In the genomic region with DNA sequence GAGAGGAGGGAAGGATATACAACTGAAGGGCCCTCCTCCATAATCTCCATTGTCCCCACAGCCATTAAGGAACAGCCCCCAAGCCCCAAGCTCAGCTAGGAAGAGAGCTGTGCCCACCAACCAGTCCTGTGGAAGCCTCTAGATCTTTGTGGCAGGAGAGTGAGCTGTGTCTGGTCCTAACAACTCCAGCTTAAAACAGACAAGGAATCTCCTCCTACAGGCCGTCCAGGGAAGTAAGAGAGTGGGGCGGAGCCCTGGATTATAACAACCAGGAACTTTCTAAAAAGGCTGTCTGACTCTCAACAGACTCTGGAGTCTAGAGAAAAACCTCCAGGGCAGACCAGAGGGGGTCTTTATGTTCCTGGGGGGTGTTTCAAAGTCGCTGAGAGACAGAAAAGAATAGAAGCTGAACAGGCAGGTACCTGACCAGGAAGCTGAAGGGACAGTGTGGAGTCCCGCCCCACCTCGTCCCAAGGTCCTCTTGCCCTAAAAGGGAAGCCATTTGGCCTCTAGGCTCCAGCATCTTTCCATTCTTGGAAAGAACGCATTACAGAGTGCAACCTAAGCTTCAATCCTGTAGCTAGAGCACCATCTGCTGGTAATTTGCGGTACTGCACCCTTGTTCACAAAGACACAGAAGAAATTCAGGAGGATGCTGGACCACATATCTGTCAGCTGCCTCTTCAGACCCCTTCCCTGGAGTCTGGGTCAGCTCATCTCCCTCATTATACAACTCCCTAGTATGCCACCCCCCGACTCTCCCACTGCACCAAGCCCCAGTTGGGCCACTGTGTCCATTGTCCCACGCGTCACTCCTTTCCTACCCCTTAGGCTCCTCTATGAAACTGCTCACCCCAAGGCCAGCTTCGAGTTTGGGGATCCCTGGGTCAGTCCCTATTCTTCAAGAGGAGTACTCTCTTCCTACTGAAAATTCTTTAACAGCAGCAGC, we compare ENCODE assay signal across 8 mouse cellular contexts. TPM values are rescaled to one million over a fixed set of nuclear protein-coding genes. Genes with fewer than 3 reads are reported as not detected.
A peak's percentile ranks its signal among the peaks of the same experiment; 100 is the strongest.
DNase-seq lines count a peak whose midpoint lies in the region; ATAC-seq and TF ChIP-seq lines count a peak whose summit lies in the region.

No protein-coding gene starts in this region.

- peak; percentile 82 for ATAC-seq in midbrain, embryonic 15.5 days (replicated peaks)

- no peak overlapping the region for H3K9ac ChIP-seq in midbrain, embryonic 15.5 days

- no peak overlapping the region for H3K4me3 ChIP-seq in midbrain, embryonic 15.5 days
- H3K4me3 ChIP-seq in spleen, adult 2 months (ENCODE audit: extremely low read depth, insufficient read depth, insufficient read length) = no peak overlapping the region

- 21% methylated on average over 11 of the region's 11 CpGs for WGBS in midbrain, embryonic 15.5 days
- WGBS in spleen, adult 2 months = 26% methylated on average over 11 of the region's 11 CpGs

- H3K27ac ChIP-seq in midbrain, embryonic 15.5 days = no peak overlapping the region
- H3K27ac ChIP-seq in spleen, adult 2 months (ENCODE audit: insufficient read depth, low read length) = no peak overlapping the region

- peak; percentile 69 to 94 for DNase-seq in heart, adult 18-20 months
- no peak for DNase-seq in heart, postnatal 25 days (ENCODE audit: low spot score)
- peak; percentile 92 to 97 for DNase-seq in cerebellum, postnatal 14 days
- DNase-seq in frontal cortex, postnatal 25 days (ENCODE audit: low spot score in 2 of 2) = peak; percentile 92 to 93
- peak; percentile 52 for DNase-seq in kidney, adult 11 months
- peak; percentile 67 to 87 for DNase-seq in left cerebral cortex, postnatal 36 days (ENCODE audit: low spot score in 2 of 2)
- peak; percentile 52 to 62 for DNase-seq in spleen, adult 2 months (ENCODE audit: low read depth in 1 of 2, low spot score in 2 of 2)

- no peaks in the 10 kb centered on the region for H3K36me3 ChIP-seq in midbrain, embryonic 15.5 days (replicated peaks)
- H3K36me3 ChIP-seq in spleen, adult 2 months (ENCODE audit: control insufficient read depth, insufficient read depth, low read length) = no peaks in the 10 kb centered on the region

- no peak overlapping the region for H3K4me2 ChIP-seq in midbrain, embryonic 15.5 days

- peak; percentile 49; the same call in 1 of the 2 replicates for TF ChIP-seq CTCF in spleen, adult 2 months (IDR thresholded peaks at IDR 0.05; ENCODE audit: extremely low read depth, insufficient read depth, insufficient read length, insufficient replicate concordance)

- H3K27me3 ChIP-seq in midbrain, embryonic 15.5 days (replicated peaks) = no peaks in the 10 kb centered on the region
- H3K27me3 ChIP-seq in spleen, adult 2 months (ENCODE audit: control insufficient read depth, insufficient read depth, low read length) = no peaks in the 10 kb centered on the region

- H3K9me3 ChIP-seq in midbrain, embryonic 15.5 days = no peaks in the 10 kb centered on the region

- no peak for TF ChIP-seq POLR2A in spleen, adult 2 months (IDR thresholded peaks at IDR 0.05; ENCODE audit: low read depth, low read length)

- H3K4me1 ChIP-seq in midbrain, embryonic 15.5 days = peaks cover 2% of the 10 kb centered on the region; the same call in 1 of the 2 replicates
- no peaks in the 10 kb centered on the region for H3K4me1 ChIP-seq in spleen, adult 2 months (ENCODE audit: control insufficient read depth, insufficient read depth, insufficient read length)

- intact Hi-C loops in heart, postnatal 25 days (cut with DNase I) = loop anchor here (1.0 to 5.0 kb wide), 3 partner anchors 13 to 817 kb away; no protein-coding TSS in a partner anchor
- intact Hi-C loops in left cerebral cortex, postnatal 36 days (cut with DNase I) = loop anchor here (1.0 to 10.0 kb wide), 4 partner anchors 82 to 818 kb away; no protein-coding TSS in a partner anchor

RNA-seq across cellular contexts. Expression of gene Krt42, which starts 12.2 kb away (rescaled TPM):
- not detected for total RNA-seq in heart, adult 18-20 months (2021)
- total RNA-seq in heart, postnatal 25 days (2021) = not detected
- not detected for total RNA-seq in left cerebral cortex, postnatal 36 days (2021)
- not detected in 2 replicates for polyA plus RNA-seq in midbrain, embryonic 15.5 days (2015; fragmentation: Nextera tagmentation; extraction: Ambion mirVana)
- not detected in 2 replicates for polyA plus RNA-seq in spleen, adult 2 months (2012; rRNA removed)

RNA-seq across cellular contexts. Expression of gene Krt17, which starts 21.0 kb away (rescaled TPM):
- under 1 TPM in 1 of 2 experiments, not detected in 1; 0.31 TPM for total RNA-seq in heart, adult 18-20 months (2021)
- not detected for total RNA-seq in heart, postnatal 25 days (2021)
- not detected for total RNA-seq in left cerebral cortex, postnatal 36 days (2021)
- polyA plus RNA-seq in midbrain, embryonic 15.5 days (2015; fragmentation: Nextera tagmentation; extraction: Ambion mirVana) = 1.1 TPM in 1 of 2 replicates, not detected in the other
- polyA plus RNA-seq in spleen, adult 2 months (2012; rRNA removed) = not detected in 2 replicates

RNA-seq across cellular contexts. Expression of gene Krt16, which starts 33.2 kb away (rescaled TPM):
- not detected for total RNA-seq in heart, adult 18-20 months (2021)
- not detected for total RNA-seq in heart, postnatal 25 days (2021)
- not detected for total RNA-seq in left cerebral cortex, postnatal 36 days (2021)
- polyA plus RNA-seq in midbrain, embryonic 15.5 days (2015; fragmentation: Nextera tagmentation; extraction: Ambion mirVana) = not detected in 2 replicates
- polyA plus RNA-seq in spleen, adult 2 months (2012; rRNA removed) = not detected in 2 replicates

RNA-seq across cellular contexts. Expression of gene Eif1, which starts 37.8 kb away (rescaled TPM):
- total RNA-seq in heart, adult 18-20 months (2021) = 1,000 to 10,000 TPM; 1,847 to 1,982 TPM
- 1,000 to 10,000 TPM; 1,459 to 1,550 TPM for total RNA-seq in heart, postnatal 25 days (2021)
- 100 to 1,000 TPM; 712 to 762 TPM for total RNA-seq in left cerebral cortex, postnatal 36 days (2021)
- 1,086 and 1,110 TPM in 2 replicates for polyA plus RNA-seq in midbrain, embryonic 15.5 days (2015; fragmentation: Nextera tagmentation; extraction: Ambion mirVana)
- 74.0 and 83.2 TPM in 2 replicates for polyA plus RNA-seq in spleen, adult 2 months (2012; rRNA removed)

RNA-seq across cellular contexts. Expression of gene Gast, which starts 52.3 kb away (rescaled TPM):
- total RNA-seq in heart, adult 18-20 months (2021) = not detected
- total RNA-seq in heart, postnatal 25 days (2021) = not detected
- total RNA-seq in left cerebral cortex, postnatal 36 days (2021) = not detected
- polyA plus RNA-seq in midbrain, embryonic 15.5 days (2015; fragmentation: Nextera tagmentation; extraction: Ambion mirVana) = 2.0 and 2.3 TPM in 2 replicates
- not detected in 2 replicates for polyA plus RNA-seq in spleen, adult 2 months (2012; rRNA removed)
